Mouse (Mus musculus): Measurements from ENCODE around the gene Ppp6r1.

- no peak for TF ChIP-seq CTCF (IDR thresholded peaks at IDR 0.05; ENCODE audit: borderline replicate concordance, insufficient read depth, low read length)
- no peak for TF ChIP-seq POLR2A (IDR thresholded peaks at IDR 0.05; ENCODE audit: low read depth, low read length)
Measured at GRCm38 (mm10) chr7:4619979-4620378, 38.8 kb downstream of the Ppp6r1 start.

All from embryonic fibroblast, embryonic 13.5 days (primary cell).